Mouse (Mus musculus) heart, adult 2 months (tissue): ENCODE data around the gene Apol8. TPM values are rescaled to one million over a fixed set of nuclear protein-coding genes. Genes with fewer than 3 reads are reported as not detected.

Experiments used
- polyA plus RNA-seq: library from polyadenylated mRNA; depleted of rRNA; stranded (reverse); fragments of >200 nt; gene quantifications from 2 replicates; pipeline ENCODE4 v1.2.3, GENCODE M21; 2012; rRNA removed
- total RNA-seq, 2 experiments: library from RNA; stranded (reverse); gene quantifications; 2 replicates each; pipeline ENCODE4 v1.2.3; 2021

The Apol8 gene
- total and polyA plus RNA-seq, 3 experiments = 0.55 TPM; not detected in 2

Other genes starting within 250 kb of the Apol8 start
- not detected for gene Apol11a, start 248.7 kb downstream of the Apol8 start, total RNA-seq
- not detected in 2 replicates for gene Apol11a, start 248.7 kb downstream of the Apol8 start, polyA plus RNA-seq
- not detected for gene Apol7c, start 223.7 kb downstream of the Apol8 start, total RNA-seq
- 0.12 TPM in 1 of 2 replicates, not detected in the other for gene Apol7c, start 223.7 kb downstream of the Apol8 start, polyA plus RNA-seq
- gene 1700025B11Rik, start 195.1 kb downstream of the Apol8 start, total RNA-seq = not detected
- not detected in 2 replicates for gene 1700025B11Rik, start 195.1 kb downstream of the Apol8 start, polyA plus RNA-seq
- 1 to 10 TPM; 1.3 to 3.0 TPM for gene Apol10b, start 160.9 kb downstream of the Apol8 start, total RNA-seq
- 1.9 and 2.8 TPM in 2 replicates for gene Apol10b, start 160.9 kb downstream of the Apol8 start, polyA plus RNA-seq
- gene Gm36245, start 157.7 kb downstream of the Apol8 start, total RNA-seq = not detected
- gene Gm36245, start 157.7 kb downstream of the Apol8 start, polyA plus RNA-seq = 0.45 TPM in 1 of 2 replicates, not detected in the other
- gene Apol11b, start 113.7 kb downstream of the Apol8 start, total RNA-seq = 1 to 10 TPM; 1.3 to 8.1 TPM
- gene Apol11b, start 113.7 kb downstream of the Apol8 start, polyA plus RNA-seq = 0.26 and 6.2 TPM in 2 replicates
- gene Apol7e, start 58.1 kb downstream of the Apol8 start, total RNA-seq = under 1 TPM in 1 of 2 experiments, not detected in 1; 0.48 TPM
- 0.23 and 0.43 TPM in 2 replicates for gene Apol7e, start 58.1 kb downstream of the Apol8 start, polyA plus RNA-seq
- gene Apol9b, start 28.0 kb downstream of the Apol8 start, total RNA-seq = not detected
- gene Apol9b, start 28.0 kb downstream of the Apol8 start, polyA plus RNA-seq = 0.53 and 1.7 TPM in 2 replicates
- gene Myh9, start 85.2 kb upstream of the Apol8 start, total RNA-seq = 100 to 1,000 TPM in 1 of 2 experiments, 10 to 100 TPM in 1; 88.3 to 111 TPM
- 30.4 and 46.8 TPM in 2 replicates for gene Myh9, start 85.2 kb upstream of the Apol8 start, polyA plus RNA-seq
- gene Txn2, start 172.0 kb upstream of the Apol8 start, total RNA-seq = 100 to 1,000 TPM; 260 to 299 TPM
- gene Txn2, start 172.0 kb upstream of the Apol8 start, polyA plus RNA-seq = 403 and 411 TPM in 2 replicates
- under 1 TPM; 0.39 to 0.84 TPM for gene Foxred2, start 199.7 kb upstream of the Apol8 start, total RNA-seq
- gene Foxred2, start 199.7 kb upstream of the Apol8 start, polyA plus RNA-seq = 0.96 and 1.1 TPM in 2 replicates
- 10 to 100 TPM; 62.6 to 64.4 TPM for gene Eif3d, start 213.8 kb upstream of the Apol8 start, total RNA-seq
- 69.5 and 87.6 TPM in 2 replicates for gene Eif3d, start 213.8 kb upstream of the Apol8 start, polyA plus RNA-seq